Mouse (Mus musculus) megakaryocyte, embryonic 14.5 days (primary cell): ENCODE results near the gene Lurap1.

Source experiments
- FLI1 ChIP-seq: IDR thresholded peaks from 2 replicates; pipeline ENCODE4 v1.6.1; 2012; ENCODE audit warnings: low read length, inconsistent platforms, mixed read lengths
- GATA1 ChIP-seq: IDR thresholded peaks from 3 replicates; pipeline ENCODE4 v1.6.1; 2012; ENCODE audit warnings: mixed read lengths, low read length, inconsistent platforms, borderline replicate concordance

DNA sequence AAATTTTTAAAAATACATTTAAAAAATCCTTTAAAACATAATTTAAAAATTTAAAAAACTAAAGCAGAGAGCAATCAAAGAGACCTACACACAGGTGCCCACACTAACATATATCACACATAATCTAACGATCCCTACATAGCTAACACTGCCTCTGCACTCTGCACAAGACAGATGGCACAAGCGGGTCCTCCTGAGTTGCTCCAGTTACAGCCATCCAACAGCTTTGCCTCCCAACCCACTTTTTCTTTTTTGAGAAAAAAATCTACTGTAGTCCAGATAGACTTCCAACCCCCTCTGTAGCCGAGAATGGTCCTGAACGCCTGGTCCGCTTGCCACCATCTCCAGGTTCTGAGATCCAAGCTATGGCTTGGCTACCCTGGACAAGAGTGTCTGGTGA lies 45.9 kb downstream of the Lurap1 start:
- no peak for TF ChIP-seq FLI1
- TF ChIP-seq GATA1 = no peak
